Mouse (Mus musculus) hindlimb bud, embryonic 11.5 days (tissue): Measurements from ENCODE around the gene Gtf2h3.
"Not testable (repeated sequence)": the region's sequence is repeated elsewhere in the genome, so short reads cannot be mapped to it uniquely, and the experiment has no call there.

Experiments
- DNase-seq: peaks from one replicate; pipeline ENCODE4 v3.0.0-alpha.2; 2012; ENCODE audit warnings: low read depth, low spot score; ENCODE audit errors: extremely low spot score

The Gtf2h3 gene

DNA sequence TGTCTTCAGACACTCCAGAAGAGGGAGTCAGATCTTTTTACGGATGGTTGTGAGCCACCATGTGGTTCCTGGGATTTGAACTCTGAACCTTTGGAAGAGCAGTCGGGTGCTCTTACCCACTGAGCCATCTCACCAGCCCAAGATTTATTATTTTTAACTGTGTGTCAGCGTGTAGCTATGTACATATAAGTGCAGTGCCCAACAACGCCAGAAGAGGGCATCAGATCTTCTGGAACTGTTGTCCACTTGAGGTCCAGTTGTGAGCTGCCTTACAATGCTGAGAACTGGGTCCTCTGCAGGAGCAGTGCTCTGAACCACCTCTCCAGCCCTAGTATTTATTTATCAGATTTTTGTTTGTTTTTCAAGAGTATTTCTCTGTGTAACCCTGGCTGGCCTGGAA is 56.1 kb downstream of the Gtf2h3 start:
- not testable (repeated sequence) for DNase-seq

DNA sequence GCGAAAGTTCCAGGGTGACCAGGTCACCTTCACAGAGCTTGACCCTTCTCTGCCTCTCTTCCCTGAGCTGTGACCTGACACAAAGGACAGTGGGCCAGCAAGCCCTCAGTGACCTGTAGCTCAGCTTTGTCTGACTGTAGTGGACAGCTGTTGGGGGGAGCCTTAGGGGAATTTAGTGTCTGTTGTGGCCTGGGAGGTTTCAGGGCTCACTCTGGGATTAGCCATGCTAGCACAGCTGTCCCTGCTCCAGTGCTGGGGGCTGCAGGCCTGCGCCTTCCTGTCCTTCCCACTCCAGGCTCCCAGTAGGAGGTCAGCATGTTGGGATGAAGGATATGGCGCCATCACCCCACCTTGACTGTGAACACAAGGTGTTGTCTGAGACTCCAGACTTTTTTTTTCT is 57.2 kb downstream of the Gtf2h3 start:
- DNase-seq = no peak

DNA sequence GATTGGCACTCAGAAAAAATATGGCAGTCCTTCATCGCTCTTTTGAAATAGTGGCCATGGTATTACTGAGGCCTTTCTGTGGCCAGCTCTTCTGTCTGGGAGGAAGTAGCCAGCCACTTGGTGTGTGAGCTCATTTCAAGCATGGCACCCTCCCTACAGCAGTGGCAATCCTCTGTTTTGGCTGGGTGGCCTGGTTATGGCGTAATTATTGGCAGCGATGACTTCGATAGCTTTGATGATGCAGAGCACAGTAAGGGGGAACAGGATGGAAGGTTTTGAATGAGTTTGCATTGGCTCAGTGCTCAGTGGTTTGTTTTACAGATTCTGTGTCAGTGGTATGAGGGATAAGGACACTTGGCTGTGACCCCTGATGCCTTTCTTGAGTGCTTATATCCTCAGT is 57.8 kb downstream of the Gtf2h3 start:
- no peak for DNase-seq

DNA sequence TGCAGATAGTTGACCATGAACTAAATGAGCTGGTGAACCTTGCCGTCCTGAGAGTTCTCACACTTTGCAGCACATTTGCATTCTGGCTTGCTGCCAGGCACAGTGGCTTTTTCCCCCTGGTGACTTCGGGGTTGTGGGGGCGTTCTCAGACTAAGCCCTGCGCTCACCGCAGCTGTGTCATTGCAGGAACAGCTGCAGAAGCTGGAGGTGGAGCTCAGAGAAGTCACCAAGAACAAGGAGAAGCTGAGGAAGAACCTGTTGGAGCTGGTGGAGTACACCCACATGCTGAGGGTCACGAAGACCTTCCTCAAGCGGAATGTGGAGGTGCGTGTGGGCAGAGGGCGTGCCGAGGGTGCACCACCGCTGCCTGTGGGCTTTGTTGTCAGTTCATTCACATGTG is 58.4 kb downstream of the Gtf2h3 start:
- no peak for DNase-seq

DNA sequence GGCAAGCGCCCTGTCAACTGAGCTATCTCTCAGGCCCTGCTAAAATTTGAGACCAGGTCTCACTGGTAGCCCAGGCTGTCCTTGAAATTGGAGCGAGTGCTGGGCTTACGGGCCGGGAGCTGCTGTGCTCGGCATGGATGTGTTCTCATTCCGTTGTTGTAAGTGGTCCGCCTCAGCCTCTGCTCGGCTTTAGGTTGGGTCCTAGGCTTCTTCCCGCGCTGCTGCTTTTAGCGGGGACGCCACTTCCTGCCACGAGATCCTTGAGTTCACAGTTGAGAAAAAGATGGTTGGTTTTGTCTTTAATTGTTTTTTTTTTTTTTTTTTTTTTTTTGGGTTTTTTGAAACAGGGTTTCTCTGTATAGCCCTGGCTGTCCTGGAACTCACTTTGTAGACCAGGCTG is 58.9 kb downstream of the Gtf2h3 start:
- DNase-seq = no peak
